Mouse (Mus musculus): Measurements from ENCODE around the gene AI413582.

AI413582 gene

DNA sequence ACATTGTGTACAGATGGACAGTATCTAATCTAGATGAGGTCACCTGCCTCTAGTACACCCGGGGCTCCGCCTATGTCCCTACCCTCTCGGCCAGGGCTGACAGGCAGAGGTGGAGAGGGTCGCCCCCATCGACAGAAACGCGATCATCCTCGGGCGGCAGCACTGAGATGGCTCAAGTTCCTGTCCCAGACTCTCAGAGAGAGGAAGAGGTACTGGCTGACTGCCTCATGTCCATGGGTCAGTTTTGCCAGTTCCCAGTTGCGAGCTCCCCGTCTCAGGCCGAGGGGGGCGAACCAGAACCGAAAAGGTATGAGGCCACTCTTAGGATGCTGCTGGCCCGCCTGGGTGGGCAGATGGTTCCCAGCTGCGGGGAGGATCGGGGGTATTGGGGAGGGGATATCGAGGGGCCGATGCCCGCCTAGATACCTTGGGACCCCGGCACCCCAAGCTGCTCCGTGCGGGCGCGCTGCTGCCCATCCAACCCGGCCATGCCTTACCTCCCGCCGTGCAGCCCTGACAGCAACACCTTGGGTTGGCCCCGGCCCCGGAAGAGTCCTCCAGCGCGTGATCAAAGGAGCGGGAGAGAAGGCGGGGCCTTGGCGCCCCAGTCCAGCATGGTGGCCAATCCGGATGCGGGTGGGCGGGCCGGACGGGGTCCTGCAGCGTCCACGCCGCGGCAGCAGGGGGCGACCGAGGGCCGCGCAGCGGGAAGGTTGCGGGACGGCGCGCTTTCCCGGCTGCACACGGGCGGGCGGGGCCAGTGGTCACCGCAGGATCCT lies at the start of gene AI413582:
Gene AI413582 (minus strand): TSS at position 594 of the 779 bp plus-strand sequence.
- DNase-seq, result peak; percentile 97 to 99

DNA sequence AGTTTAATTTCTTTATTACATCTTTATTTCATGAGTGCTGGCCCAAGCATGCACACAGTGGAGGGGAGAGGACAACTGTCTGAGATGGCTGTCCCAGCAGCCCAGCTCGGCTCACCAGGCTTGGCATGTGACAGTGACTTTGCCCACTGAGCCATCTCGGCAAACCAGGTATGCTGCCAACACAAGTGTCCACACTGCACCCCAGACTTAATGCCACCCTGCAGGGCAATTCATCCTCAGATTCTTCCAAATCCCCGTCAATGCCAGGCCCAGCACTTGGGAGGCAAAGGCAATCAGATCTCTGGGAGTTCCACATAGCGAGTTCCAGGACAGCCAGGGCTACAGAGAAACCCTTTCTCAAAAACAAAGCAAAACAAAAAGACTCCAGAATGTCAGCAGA lies 47.5 kb upstream of the AI413582 start:
- DNase-seq, result peak in 1 of 2 experiments; percentile 54

DNA sequence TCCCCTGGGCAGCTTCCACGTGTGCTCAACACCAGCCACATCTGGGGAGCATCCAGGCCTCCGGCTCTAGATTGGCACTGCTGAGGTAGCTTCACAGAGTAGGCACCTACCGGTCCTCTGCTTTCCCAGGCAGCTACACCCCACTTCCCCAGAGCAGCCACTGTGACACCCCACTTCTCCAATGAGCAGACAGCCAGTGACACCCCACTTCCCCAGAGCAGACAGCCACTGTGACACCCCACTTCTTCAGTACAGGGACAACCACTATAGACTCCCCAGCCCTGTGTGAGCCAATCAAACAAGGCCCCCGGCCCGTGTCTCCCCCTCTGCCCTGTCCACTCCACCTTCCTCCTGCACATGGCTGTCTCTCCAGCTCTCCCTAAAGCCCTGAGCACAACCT lies 46.4 kb upstream of the AI413582 start:
- DNase-seq, result no peak

DNA sequence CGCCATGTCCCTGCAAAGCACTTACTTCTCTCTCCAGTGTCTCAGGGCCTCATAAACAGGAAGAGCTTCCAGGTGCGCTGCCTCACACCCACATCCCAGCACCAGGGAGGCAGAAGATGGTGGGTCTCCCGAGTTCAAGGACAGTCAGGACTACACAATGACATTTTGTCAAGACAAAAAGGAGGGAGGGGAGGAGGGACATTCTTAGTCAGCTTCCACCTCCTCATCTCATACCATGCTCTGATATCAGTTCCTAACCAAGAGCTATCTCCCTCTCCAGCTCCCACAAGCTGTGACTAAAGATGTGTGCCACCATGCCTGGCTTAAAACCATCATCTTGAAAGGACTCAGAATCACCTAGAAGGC lies 45.9 kb upstream of the AI413582 start:
- DNase-seq, result no peak

DNA sequence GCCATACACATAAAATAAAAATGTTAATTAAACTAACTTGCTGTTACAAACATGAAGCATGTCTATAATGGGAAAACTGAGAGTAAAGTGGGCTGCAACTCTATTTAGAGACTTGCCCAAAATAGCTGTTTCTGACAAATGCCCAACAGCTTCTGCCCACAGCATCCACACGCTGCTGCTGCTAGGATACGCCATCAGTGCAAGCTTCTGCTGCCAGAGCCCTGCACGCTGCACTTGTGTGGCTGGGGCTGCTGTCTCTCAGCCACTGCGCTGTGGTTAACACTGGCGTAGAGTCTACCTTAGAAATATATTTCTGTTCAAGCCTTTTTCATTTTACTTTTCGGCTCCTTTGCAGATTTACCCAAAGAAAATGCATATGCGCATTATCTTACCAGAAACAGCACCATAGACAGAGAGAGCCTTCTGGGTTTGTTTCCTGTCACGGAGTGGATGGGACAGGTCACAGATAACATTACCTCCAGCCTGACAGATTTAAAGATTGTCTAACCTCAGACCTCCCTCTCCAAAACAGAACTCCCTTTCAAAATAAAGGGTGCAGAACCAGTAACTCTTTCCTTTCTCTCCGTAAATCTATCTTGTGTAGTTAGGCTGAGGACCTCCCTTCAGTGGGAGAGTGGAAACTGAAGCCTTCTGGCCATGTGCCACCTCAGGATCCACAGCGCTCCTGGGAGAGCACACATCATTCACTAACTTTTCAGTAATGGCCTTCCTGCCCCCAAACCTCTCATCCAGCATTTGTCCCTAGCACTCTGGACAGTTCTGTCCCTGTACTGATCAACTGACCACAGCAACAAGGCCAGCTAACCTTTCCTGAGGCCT lies 45.3 kb upstream of the AI413582 start:
- DNase-seq, result no peak

DNA sequence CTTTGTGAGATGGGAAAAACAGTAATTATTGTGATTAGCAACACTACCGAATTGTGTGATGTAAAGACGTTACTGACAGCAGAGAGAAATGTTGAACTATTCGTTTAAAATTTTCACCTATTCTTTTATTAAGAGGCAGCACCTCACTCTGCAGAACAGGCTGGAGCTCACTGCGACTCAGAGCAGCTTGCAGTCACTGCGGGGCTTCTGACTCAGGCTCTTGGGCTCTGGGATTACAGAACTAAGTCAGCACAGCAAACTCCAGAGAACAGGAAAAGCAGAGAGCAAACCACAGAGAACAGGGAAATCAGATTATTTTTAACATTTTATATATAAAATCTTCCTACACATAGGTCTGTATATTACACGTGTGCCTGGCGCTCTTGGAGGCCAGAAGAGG lies 44.0 kb upstream of the AI413582 start:
- DNase-seq, result peak in 1 of 2 experiments; percentile 68

DNA sequence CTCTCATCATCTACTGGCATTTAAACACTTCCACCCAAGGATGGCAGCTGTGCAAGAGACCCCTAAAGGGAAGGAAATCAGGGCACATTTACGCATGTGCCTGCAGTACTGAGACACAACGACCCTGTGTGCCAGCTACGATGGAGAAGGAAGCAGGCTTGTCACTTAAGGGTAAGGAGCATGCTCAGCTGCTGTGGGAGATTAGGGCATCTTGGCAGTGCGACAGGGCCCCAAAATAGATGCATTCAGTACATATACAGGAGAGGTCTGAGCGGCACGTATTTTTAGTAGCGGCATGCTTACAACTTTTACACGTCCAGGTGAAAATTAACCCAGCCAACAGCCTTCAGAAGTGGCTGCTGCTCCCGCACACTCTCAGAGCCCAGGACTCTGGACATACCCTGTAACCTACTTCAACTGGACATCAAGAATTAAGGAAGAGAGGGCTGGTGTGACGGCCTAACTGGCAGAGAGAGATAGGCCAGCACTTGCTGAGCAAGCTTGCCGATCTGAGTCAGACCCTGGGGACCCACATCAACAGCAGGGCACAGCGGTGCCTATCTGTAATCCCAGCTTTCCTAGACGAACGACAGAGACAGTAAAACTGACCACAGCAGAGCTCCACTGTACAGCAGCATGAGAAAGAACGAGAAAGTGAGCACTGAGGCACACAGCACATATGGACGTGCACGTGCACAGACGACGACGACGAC lies 38.1 kb upstream of the AI413582 start:
- DNase-seq, result peak; percentile 62 to 63

DNA sequence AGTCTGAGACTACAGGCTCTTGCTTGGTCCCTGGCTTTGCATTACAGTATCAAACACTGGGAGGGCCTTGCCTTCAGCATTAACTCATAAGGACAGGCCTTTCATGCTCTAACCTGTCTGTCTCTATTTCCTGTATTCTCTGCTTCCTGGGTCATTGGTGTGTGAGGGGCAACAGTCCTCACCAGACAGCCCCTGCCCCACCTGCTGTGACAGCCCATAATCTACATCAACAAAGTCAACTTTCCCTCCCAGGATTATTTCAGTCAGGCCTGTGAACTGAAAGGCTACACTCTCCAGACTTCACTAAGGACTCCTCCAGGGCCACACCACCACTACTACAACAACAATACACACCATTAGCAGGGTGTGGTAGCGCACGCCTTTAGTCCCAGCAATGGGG lies 37.5 kb upstream of the AI413582 start:
- DNase-seq, result no peak

DNA sequence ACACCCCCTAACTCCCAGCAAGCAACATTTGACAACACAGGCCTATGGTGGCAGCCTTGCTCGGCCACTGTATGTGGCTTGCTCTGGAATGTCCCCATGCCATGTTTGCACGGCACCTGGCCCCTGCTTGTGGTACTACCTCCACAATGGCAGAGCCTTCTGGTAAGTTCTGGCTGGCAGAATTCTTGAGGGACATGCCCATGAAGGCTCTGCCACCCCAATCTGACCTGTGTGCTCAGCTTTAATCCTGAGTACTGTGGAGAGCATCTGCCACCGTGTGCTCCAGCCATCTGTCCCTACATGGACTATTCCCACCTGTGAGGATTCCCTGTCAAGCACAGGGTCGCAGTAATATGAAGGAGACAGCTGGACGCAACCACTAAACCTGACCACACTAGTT lies 35.3 kb upstream of the AI413582 start:
- DNase-seq, result peak; percentile 75 to 79

DNA sequence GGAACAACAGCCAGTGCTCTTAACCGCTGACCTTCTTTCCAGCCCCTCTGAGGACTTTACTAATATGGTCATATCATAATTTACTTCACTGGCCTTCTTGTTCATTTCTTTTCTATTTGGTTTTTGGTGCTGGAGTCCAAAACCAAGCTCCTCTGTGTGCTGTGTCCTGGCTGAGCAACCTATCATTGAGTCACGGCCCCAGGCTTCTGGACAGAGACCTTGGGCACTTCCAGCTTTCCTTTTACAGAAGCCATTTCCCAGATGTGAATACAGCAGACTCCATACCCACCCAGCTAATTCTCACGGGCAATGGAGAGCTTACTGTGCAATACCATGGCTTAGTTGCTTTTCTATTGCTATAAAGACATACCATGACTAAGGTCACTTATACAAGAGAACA lies 34.7 kb upstream of the AI413582 start:
- DNase-seq, result no peak

DNA sequence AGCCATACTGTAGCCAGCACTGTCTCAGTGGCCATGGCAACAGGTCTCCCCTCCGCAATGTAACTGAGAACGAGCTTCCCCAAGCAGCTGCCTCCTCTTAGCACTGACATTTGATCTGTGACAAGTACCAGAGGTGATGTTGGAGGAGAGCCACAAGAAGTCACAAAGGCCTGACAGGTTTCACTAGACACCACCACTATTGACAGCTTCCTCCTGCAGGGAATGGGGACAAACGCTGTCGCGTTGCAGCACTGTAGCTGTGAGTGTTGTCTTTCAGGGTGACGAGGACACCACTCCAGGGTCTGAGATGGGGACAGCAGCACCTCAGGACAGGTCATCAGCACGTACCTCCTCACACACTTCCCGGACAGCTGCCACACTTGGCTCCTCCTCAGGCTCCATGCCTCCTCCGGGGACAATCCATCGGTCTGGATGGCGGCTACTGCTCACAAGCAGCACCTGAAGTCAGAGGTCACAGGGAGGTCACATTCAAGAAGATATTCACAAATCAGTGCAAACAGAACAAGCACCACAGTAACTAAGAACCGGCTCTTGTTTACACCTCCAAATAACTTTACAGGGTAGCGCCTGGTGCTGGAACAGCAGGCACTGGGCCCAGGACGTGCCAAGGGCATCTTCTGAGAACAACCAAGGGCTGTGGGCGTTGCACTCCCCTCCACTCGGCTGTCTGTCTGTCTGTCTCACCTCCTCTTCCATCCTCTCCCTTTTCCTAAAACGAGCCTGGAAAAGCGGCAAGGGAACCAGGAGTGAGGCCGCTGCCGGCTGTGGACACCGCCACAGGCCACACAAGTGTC lies 31.0 kb upstream of the AI413582 start:
- no peak for DNase-seq

DNA sequence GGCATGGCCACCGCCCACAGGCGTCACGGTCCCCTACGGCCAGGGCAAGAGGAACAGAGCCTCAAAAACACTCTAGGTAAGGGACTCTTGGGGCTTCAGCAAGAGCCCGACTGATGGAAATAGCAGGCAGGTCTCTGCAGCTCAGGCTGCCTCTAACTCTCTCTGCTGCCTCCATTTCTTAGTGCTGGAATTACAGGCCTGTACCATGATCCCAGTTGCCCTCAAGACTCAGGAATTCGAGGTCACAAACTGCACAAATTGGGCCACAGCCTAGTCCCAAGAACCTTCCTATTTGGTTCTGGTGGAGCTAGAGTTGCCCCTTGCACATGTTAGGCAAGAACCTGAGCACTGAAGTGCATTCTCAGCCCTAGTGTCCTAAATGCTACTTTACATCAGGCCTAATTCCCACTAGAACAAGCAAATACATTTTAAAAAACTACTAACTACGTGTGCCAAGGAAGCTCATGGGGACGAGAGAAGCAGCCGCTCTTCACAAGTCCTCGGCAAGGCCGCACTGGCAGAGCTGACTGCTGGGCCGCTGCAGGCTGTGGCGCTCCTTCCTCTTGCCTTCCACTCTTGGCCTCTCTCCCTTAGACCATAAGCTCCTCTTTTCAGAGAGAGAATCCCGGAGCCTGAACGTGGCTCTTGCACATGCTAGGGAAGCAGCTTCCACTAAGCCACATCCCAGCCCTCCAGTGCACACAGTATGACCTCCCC lies 30.3 kb upstream of the AI413582 start:
- DNase-seq, result peak in 1 of 2 experiments; percentile 46

DNA sequence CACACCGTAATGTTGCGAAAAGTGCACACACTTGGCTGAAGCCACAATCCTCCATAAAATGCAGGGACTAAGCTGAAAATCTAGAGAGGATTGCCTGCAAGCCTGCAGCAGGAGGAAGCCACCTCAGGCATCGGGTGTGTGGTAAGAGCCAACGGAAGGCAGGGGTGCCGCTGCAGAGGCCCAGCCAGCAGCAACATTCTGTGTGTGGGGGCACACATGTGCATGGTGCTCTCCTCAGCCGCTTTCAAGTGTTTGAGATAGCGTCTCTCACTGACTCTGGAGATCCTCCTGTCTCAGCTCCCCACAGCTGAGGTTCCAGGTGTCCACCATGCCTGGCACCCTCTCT lies 27.0 kb upstream of the AI413582 start:
- DNase-seq, result no peak

DNA sequence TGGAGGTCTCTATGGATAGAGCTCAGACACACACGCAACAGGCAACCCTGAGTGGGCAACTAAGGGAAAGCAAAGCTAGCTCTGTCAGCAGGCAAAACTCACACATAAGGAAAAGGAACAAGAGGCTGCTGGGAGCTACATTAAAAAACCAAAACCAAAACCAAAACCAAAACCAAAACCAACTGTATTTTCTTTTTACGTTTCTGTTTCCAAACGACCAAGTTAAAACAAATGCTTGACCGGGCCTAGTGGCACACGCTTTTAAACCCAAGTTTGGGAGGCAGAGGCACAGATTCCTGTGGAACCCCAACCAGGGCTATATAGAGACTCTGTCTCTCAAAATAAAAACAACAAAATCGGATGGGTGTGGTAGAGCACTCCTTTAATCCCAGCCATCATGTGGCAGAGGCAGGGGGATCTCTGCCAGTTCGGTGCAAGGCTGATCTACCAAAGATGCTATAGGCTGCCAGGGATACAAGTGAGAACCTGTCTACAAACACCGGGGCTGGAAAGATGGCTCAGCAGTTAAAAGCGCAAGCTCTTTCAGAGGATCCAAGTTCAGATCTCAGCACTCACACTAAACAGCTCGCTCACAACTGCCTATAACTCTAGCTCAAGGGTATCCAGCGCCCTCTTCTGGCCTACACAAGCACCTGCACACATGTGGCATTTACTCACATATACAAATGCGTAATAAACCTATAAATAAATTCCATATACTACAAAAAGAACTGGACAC lies 26.4 kb upstream of the AI413582 start:
- no peak for DNase-seq

DNA sequence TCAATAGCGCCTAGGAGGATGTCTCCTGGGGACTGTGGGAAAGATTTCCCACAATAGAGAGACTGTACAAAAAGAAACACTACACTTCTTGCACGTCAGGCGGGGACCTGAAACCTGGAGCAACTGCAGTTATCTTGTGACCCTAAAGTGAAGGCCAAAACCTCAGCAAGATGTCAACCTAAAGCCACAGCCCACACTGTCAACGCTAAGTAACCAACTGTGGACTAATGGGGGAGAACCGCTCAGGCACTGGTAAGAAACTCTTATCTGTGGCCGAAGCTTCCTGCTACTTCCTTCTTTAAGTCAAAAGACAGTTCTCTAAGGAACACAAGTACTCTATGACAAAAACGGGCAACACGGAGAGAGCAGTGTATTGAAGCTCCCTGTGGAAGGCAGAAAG lies 22.7 kb upstream of the AI413582 start:
- DNase-seq, result no peak

DNA sequence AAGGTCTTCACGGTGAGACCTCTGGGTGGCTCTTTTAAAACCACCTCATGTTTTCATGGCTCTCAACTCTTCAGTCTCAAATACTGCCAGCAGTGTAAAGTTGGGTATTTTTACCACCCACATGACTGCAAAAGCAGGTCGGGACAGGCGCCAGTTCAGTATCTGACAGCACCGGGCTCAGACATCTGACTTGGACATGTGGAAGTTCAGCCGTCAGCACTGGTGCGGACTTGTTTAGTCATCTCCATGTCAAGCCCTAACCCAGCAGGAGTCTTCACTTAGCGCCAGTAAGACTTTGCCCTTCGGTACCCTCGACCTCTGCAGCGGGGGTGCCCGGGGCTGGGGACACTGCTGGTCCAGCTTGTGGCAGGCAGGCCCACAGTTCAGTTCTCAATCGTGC lies 21.7 kb upstream of the AI413582 start:
- peak in 1 of 2 experiments; percentile 53 for DNase-seq

DNA sequence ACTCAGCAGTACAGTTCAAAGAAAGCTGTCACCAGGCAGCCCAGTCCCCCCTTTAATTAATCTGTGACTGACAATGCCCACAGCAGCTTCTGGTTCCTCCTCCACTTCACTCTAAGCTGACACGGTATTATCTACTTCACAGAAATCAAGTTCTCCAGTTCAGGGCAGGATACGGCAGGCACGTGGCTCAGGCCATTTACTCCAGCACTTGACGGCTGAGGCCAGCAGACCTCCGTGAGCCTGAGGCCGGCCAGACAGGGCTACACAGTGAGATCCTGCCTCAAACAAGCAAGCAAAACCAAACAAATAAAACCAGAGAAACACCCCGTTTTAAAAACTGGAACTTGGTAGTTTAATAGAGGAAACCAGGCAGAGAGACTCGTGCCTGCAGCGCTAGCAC lies 21.1 kb upstream of the AI413582 start:
- no peak for DNase-seq

DNA sequence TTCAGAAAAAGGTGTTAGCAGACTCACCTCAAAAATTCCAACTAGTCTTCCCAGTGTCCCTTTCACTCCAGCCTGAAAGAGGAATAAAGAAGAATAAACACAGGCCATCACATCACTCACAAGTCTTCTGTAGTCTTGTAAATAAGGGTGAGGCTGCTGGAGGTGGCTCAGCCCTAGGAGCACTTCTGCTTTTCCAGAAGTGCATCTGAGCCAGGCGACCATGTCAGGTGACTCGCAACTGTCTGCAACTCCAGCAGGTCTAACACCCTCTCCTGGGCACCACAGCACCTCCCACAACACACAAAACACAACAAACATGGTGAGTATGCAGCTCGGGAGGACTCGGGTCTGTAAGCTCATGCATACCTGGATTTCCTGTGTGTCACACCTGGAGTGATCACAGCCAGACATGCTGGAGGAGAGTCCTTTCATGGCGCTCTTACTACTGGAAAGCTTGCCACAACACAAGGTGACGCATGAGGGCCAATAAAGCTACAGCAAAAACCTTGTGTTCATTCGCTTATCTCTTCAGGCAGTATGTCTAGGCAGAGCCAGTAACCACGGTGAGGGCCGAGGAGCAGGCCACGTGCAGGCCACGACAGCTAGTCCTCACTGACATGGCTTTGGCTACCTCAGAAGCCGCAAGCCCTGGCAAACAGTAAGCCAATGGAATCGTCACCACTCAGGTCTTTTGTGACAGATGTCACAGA lies 17.8 kb upstream of the AI413582 start:
- no peak for DNase-seq

DNA sequence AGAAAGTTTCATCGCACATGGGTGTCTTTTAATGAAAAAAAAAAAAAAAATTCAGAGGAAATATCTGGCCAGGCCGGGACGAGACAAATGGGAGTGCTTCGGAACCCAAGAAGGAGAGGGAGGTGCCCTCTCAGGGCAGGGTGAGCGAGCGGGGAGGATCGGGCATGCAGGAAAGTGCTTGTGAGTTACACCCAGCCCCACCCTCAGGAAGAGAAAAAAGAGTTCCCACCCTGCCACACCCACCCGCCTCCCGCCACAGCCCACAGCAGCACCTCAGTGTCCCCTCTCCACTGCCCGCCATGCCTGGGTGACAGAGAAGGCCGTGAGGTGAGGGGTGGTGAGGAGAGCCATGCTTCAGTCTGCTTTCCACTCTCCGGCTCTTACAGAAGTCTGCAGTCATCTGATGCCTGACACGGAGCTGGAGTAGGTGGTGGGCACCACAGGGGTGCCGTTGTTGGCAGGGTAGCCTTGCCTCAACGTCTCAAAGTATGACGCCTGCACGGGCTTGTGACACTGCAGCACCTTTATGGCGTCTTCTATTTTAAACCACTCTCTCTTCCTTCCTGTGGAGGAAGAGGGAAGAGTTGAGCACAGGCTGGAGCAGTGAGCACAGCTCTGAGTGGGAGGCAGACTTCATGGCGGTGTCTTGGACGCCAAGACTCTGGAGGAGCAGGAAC lies 15.0 kb upstream of the AI413582 start:
- DNase-seq, result no peak

DNA sequence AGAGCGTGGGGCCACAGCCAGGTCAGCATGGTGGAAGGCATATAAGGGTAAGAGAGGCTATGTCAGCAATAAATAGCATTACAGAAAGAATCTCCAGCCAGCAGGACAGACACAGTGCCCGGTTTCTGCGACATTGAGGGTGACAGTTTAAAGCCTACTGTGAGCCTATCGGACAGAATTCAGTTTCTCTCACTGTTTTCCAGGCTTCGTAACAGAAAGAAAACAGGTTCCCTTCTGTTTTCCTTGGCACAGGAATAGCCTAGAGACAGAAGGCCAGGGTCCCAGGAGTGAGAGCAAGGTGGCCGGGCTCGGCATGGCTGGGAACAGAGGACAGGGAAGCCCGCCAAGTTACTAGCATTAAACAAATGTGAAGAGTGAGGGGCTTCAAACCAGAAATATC lies 14.3 kb upstream of the AI413582 start:
- DNase-seq, result peak; percentile 73 to 75

Measured in cerebellum, adult 18-20 months (tissue).